8 mouse cellular contexts compared by ENCODE assay signal in the genomic region with DNA sequence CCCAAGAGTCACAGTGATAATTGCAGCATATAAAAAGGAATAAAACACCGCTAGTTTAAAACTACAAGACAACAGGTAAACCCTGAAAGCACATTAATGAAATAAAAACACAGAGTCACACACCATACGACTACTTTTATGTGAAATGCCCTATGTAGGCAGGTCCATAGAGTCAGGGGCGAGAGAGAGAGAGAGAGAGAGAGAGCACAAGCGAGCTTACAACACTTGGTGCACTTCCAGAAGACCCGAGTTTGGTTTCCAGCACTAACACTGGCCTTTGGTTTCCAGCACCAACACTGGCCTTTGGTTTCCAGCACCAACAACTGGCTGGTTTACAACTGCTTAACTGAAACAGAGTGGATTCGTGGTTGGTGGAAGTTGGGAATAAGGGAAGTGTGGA. TPM values are rescaled to one million over a fixed set of nuclear protein-coding genes. Genes with fewer than 3 reads are reported as not detected.
DNase-seq lines count a peak whose midpoint lies in the region; ATAC-seq lines count a peak whose summit lies in the region.

No protein-coding gene starts in this region.

- no peak for ATAC-seq in megakaryocyte, adult 5-6 weeks (ENCODE audit: poor library complexity, severe bottlenecking)
- ATAC-seq in limb, embryonic 12.5 days (ENCODE audit: insufficient number of reproducible peaks, insufficient read depth, low FRiP score, low TSS enrichment, low read depth), result no peak
- ATAC-seq in stomach, embryonic 15.5 days (ENCODE audit: insufficient read depth, low FRiP score, low read depth), result no peak

- H3K4me3 ChIP-seq in megakaryocyte, embryonic 14.5 days (replicated peaks), result peak overlapping the region; percentile 99
- peak overlapping the region; percentile 100 for H3K4me3 ChIP-seq in forebrain, embryonic 10.5 days
- H3K4me3 ChIP-seq in limb, embryonic 12.5 days (replicated peaks), result peak overlapping the region; percentile 98
- H3K4me3 ChIP-seq in stomach, embryonic 15.5 days (replicated peaks), result peak overlapping the region; percentile 98

- H3K9me3 ChIP-seq in megakaryocyte, embryonic 14.5 days, result no peaks in the 10 kb centered on the region
- H3K9me3 ChIP-seq in forebrain, embryonic 10.5 days, result no peaks in the 10 kb centered on the region
- no peaks in the 10 kb centered on the region for H3K9me3 ChIP-seq in limb, embryonic 12.5 days
- H3K9me3 ChIP-seq in stomach, embryonic 15.5 days, result no peaks in the 10 kb centered on the region

- 38% methylated on average over 6 of the region's 6 CpGs for WGBS in forebrain, embryonic 10.5 days
- 41% methylated on average over 6 of the region's 6 CpGs for WGBS in limb, embryonic 12.5 days
- 37% methylated on average over 6 of the region's 6 CpGs for WGBS in stomach, embryonic 15.5 days

- H3K36me3 ChIP-seq in megakaryocyte, embryonic 14.5 days (replicated peaks; ENCODE audit: low read length), result peaks cover 7% of the 10 kb centered on the region
- H3K36me3 ChIP-seq in forebrain, embryonic 10.5 days (replicated peaks), result peaks cover 7% of the 10 kb centered on the region
- H3K36me3 ChIP-seq in limb, embryonic 12.5 days, result peaks cover 9% of the 10 kb centered on the region; the same call in 1 of the 2 replicates
- 0 out of 2 replicates have a peak, but pooled peaks cover 3% of the 10 kb centered on the region for H3K36me3 ChIP-seq in stomach, embryonic 15.5 days

- H3K9ac ChIP-seq in limb, embryonic 12.5 days (replicated peaks), result peak overlapping the region; percentile 95; the same call in 1 of the 2 replicates
- H3K9ac ChIP-seq in stomach, embryonic 15.5 days, result no peak overlapping the region; the same call in 1 of the 2 replicates

- no peaks in the 10 kb centered on the region for H3K27me3 ChIP-seq in megakaryocyte, embryonic 14.5 days (replicated peaks)
- H3K27me3 ChIP-seq in forebrain, embryonic 10.5 days (ENCODE audit: poor library complexity, severe bottlenecking), result no peaks in the 10 kb centered on the region
- H3K27me3 ChIP-seq in limb, embryonic 12.5 days, result peaks cover 3% of the 10 kb centered on the region; the same call in 1 of the 2 replicates
- H3K27me3 ChIP-seq in stomach, embryonic 15.5 days (replicated peaks), result no peaks in the 10 kb centered on the region

- peaks cover 48% of the 10 kb centered on the region for H3K4me1 ChIP-seq in megakaryocyte, embryonic 14.5 days
- peaks cover 28% of the 10 kb centered on the region for H3K4me1 ChIP-seq in forebrain, embryonic 10.5 days
- H3K4me1 ChIP-seq in limb, embryonic 12.5 days (replicated peaks), result peaks cover 13% of the 10 kb centered on the region
- peaks cover 15% of the 10 kb centered on the region; the same call in 1 of the 2 replicates for H3K4me1 ChIP-seq in stomach, embryonic 15.5 days

- peak overlapping the region; percentile 63 for H3K4me2 ChIP-seq in limb, embryonic 12.5 days
- H3K4me2 ChIP-seq in stomach, embryonic 15.5 days, result peak overlapping the region; percentile 72

- no peak overlapping the region for H3K27ac ChIP-seq in forebrain, embryonic 10.5 days
- H3K27ac ChIP-seq in limb, embryonic 12.5 days, result no peak overlapping the region
- H3K27ac ChIP-seq in stomach, embryonic 15.5 days, result no peak overlapping the region

- DNase-seq in forebrain, embryonic 10.5 days (ENCODE audit: extremely low spot score, low spot score), result no peak
- DNase-seq in thymus, postnatal 14 days, result no peak
- DNase-seq in ovary, postnatal 36 days (ENCODE audit: low spot score), result no peak
- no peak for DNase-seq in layer of hippocampus, adult 18-20 months (ENCODE audit: low spot score in 2 of 2)

RNA-seq across cellular contexts. Expression of gene Fbxo28, which starts 0.6 kb away (rescaled TPM):
- 9.9 and 83.2 TPM in 2 replicates for polyA plus RNA-seq in megakaryocyte, embryonic 14.5 days (2012; ENCODE audit: insufficient read depth, low replicate concordance)
- 20.8 and 23.8 TPM in 2 replicates for total RNA-seq in megakaryocyte, adult 5-6 weeks (2015)
- 21.2 and 23.3 TPM in 2 replicates for total RNA-seq in megakaryocyte, adult 5-6 weeks (2017)
- 17.6 and 20.3 TPM in 2 replicates for polyA plus RNA-seq in forebrain, embryonic 10.5 days (2016; fragmentation: Nextera tagmentation; extraction: Ambion mirVana)
- polyA plus RNA-seq in limb, embryonic 12.5 days (2016; fragmentation: Nextera tagmentation; extraction: Ambion mirVana), result 26.9 and 28.1 TPM in 2 replicates
- polyA plus RNA-seq in stomach, embryonic 15.5 days (2015; fragmentation: Nextera tagmentation; extraction: Ambion mirVana), result 15.3 and 15.9 TPM in 2 replicates
- 10 to 100 TPM; 51.8 to 51.9 TPM for total RNA-seq in layer of hippocampus, adult 18-20 months (2021)

RNA-seq across cellular contexts. Expression of gene Degs1, which starts 59.4 kb away (rescaled TPM):
- 9.6 and 32.4 TPM in 2 replicates for polyA plus RNA-seq in megakaryocyte, embryonic 14.5 days (2012; ENCODE audit: insufficient read depth, low replicate concordance)
- 417 and 430 TPM in 2 replicates for total RNA-seq in megakaryocyte, adult 5-6 weeks (2015)
- 194 and 208 TPM in 2 replicates for total RNA-seq in megakaryocyte, adult 5-6 weeks (2017)
- 64.3 and 69.1 TPM in 2 replicates for polyA plus RNA-seq in forebrain, embryonic 10.5 days (2016; fragmentation: Nextera tagmentation; extraction: Ambion mirVana)
- polyA plus RNA-seq in limb, embryonic 12.5 days (2016; fragmentation: Nextera tagmentation; extraction: Ambion mirVana), result 67.5 and 70.2 TPM in 2 replicates
- polyA plus RNA-seq in stomach, embryonic 15.5 days (2015; fragmentation: Nextera tagmentation; extraction: Ambion mirVana), result 139 and 147 TPM in 2 replicates
- 10 to 100 TPM; 68.8 to 68.9 TPM for total RNA-seq in layer of hippocampus, adult 18-20 months (2021)
